Mouse (Mus musculus): ENCODE data around the gene Lrig1. TPM values are rescaled to one million over a fixed set of nuclear protein-coding genes. Genes with fewer than 3 reads are reported as not detected.
"Not testable (repeated sequence)": the region's sequence is repeated elsewhere in the genome, so short reads cannot be mapped to it uniquely, and the experiment has no call there.

Lrig1 gene
- total RNA-seq, 4 experiments from 2014 or later = 27.0 to 36.3 (median 32.2) TPM

GRCm38 (mm10) chr6:94577991-94578390 is 122.0 kb downstream of the Lrig1 start:
- DNase-seq (ENCODE audit: low spot score) = no peak

GRCm38 (mm10) chr6:94575526-94576166 is 124.3 kb downstream of the Lrig1 start:
- no peak for DNase-seq (ENCODE audit: low spot score)

- DNase-seq (ENCODE audit: low spot score) = no peak
These were observed 131.9 kb downstream of the Lrig1 start for GRCm38 (mm10) chr6:94568040-94568439.

DNA sequence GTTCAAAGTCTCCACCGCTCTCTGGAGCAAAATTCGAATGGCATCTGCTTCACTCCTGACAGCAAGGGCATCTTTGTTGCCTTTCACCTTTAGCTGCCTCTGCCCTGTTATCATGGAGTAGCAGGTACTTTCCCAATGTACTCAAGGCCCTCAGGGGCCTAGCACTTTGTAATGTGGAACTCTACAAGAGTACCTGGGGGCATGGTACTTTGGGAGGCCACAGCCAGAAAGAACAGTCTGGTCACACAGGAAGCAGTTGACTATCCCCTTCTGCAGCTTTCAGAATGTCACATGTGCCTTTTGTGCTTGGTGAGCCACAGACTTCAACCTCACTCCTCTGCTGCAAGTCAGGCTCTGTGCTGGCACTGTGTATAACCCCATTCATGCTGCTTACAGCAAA is 134.2 kb downstream of the Lrig1 start:
- DNase-seq (ENCODE audit: low spot score) = no peak

DNA sequence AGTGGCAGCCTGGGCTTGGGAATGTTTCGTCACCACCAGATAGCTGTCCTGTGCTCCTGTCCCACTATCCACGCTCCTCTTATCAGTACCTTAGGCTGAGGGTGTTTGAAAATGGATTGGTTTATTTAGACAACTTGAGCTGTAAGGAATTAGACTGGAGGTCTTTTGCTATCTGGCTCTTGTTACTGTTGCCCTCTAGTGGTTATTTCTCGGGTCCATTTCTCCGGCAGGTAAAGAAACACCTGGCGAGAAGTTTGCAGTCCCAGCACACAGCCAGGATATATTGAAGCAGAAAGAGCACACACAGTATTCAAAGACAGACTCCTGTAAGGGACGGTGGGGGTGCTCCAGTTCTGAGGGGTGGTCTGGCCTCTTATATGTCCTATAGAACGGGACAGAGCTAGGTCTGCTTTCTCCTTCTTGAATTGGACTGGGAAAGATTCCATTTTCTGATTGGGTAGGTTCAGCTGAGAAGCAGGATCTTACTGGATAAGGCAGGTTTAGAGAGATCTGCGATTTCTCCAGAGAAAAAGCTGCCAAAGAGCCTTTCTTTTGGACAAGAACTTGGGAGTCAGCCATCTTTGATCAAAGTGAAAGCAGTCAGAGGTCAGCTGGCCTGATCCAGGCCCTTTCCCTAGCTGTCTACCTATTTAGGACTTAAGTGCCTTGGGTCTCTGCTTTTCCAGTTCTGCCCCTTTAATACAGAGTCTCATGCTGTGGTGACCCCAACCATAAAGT is 136.6 kb downstream of the Lrig1 start:
- DNase-seq (ENCODE audit: low spot score) = no peak

- no peak for DNase-seq (ENCODE audit: low spot score)
These were observed 138.6 kb downstream of the Lrig1 start for GRCm38 (mm10) chr6:94561346-94561745.

- DNase-seq (ENCODE audit: low spot score) = no peak
These were observed 139.1 kb downstream of the Lrig1 start for GRCm38 (mm10) chr6:94560896-94561295.

DNA sequence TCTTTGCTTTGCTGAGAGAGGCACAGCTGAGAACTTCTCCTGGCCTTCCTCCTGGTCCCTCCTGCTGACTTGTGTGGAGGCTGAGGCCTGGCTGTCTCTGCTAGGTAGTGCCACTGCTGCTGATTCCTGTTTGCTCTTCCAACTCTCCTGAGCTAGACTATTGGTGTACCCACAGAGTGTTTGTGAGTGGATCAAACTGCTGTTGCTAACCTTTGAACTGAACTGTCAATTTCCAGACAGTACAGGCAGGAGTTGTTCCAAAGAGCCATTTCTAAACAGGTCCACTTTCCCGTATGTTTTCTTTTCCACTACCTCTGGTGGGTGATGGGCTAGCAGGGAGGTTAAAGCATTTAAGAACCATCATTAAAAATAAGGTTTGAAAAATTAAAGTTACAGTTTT is 141.4 kb downstream of the Lrig1 start:
- not testable (repeated sequence) for DNase-seq (ENCODE audit: low spot score)

Small RNAs within 50 kb of the gene (microRNA-seq; reads per million reads assigned to microRNA genes)
- gene Mir7041 = not detected

Other genes starting within 250 kb of the Lrig1 start
- 10 to 100 TPM; 19.1 to 24.9 (median 23.6) TPM for gene Slc25a26, start 199.8 kb downstream of the Lrig1 start, total RNA-seq (2022)